Mouse (Mus musculus) liver, adult 2 months (tissue): ENCODE measurements at regions not wholly inside any gene's neighbourhood (a gene's known extent, or its start where the extent isn't known, plus 50 kb on each side); places are given as distances from the start of the nearest gene placed in this dataset.

Experiments used
- DNase-seq: peaks from one replicate; pipeline ENCODE4 v3.0.0-alpha.2; 2011; ENCODE audit warnings: low read depth, low spot score; ENCODE audit errors: extremely low read depth
- H3K27ac ChIP-seq: fragments of 200-500 bp; replicated peaks from 2 replicates; pipeline ENCODE4 v1.5.1; 2012; ENCODE audit warnings: low read depth, mild to moderate bottlenecking, control low read depth, inconsistent platforms, low read length; ENCODE audit not compliant: insufficient read depth
- H3K27me3 ChIP-seq: fragments of 200-500 bp; 2 replicates; pipeline ENCODE4 v1.6.1; 2012; ENCODE audit warnings: mild to moderate bottlenecking, moderate library complexity, low read length, inconsistent platforms; ENCODE audit not compliant: control insufficient read depth, insufficient read depth
- H3K36me3 ChIP-seq: fragments of 200-500 bp; 2 replicates; pipeline ENCODE4 v1.6.1; 2012; ENCODE audit warnings: low read length, inconsistent platforms; ENCODE audit not compliant: control insufficient read depth, insufficient read depth
- H3K4me1 ChIP-seq: fragments of 200-500 bp; 2 replicates; pipeline ENCODE4 v1.6.1; 2011; ENCODE audit warnings: low read length; ENCODE audit not compliant: control insufficient read depth, insufficient read depth
- H3K4me3 ChIP-seq: fragments of 200-500 bp; 2 replicates; pipeline ENCODE4 v1.5.1; 2011; ENCODE audit warnings: low read depth, mild to moderate bottlenecking, control low read depth, low read length, moderate library complexity; ENCODE audit not compliant: insufficient read depth
- H3K79me2 ChIP-seq: fragments of 200-500 bp; 2 replicates; pipeline ENCODE4 v1.6.1; 2012; ENCODE audit warnings: inconsistent platforms, mild to moderate bottlenecking, low read length, moderate library complexity; ENCODE audit not compliant: control insufficient read depth, insufficient read depth
- H3K9ac ChIP-seq: fragments of 200-500 bp; 2 replicates; pipeline ENCODE4 v1.6.1; 2012; ENCODE audit warnings: low read depth, mild to moderate bottlenecking, control low read depth, inconsistent platforms, low read length
- CTCF ChIP-seq: fragments of 200-500 bp; IDR thresholded peaks from 2 replicates; pipeline ENCODE4 v1.5.1; 2011; ENCODE audit warnings: low read depth, low read length, control low read depth
- POLR2A ChIP-seq: fragments of 200-500 bp; IDR thresholded peaks from 2 replicates; pipeline ENCODE4 v1.6.1; 2011; ENCODE audit warnings: low read length, control low read depth; ENCODE audit not compliant: insufficient read depth; ENCODE audit errors: extremely low read depth
- WGBS: fragments of 180-500 bp; shearing (Covaris S2); methylation state at CpG from one replicate; pipeline ENCODE4 v1.1.7; 2018; 5-methylcytosine and 5-hydroxymethylcytosine counted together

DNA sequence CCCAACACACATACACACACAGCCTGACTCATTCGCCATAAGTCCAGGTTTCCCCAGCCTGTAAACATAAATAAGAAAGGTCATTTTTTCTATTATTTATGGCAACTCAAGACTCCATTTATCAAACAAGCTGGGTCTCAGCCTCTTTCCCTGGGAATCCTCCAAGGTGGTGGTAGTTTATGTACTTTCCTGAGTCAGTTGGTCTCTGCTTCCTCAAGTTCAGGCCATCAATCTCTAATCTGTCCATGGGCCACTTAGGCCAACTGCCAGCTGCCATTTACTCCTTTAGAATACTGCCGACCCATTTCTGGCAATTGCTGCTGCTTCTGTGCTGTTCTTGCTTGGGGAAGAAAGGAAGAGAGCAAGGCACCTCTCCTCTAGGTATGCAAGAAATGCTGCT lies 241.3 kb downstream of the Mreg start:
- Histone ChIP-seq H3K4me1 (no peaks in the 10 kb centered on the region), H3K79me2 (no peaks in the 10 kb centered on the region), H3K36me3 (no peaks in the 10 kb centered on the region), H3K9ac (no peak overlapping the region), H3K27ac (no peak overlapping the region), H3K4me3 (no peak overlapping the region), H3K27me3 (no peaks in the 10 kb centered on the region)
- no peak for DNase-seq
- WGBS: 88% methylated on average over 2 of the region's 2 CpGs
- TF ChIP-seq CTCF (no peak), POLR2A (no peak)

DNA sequence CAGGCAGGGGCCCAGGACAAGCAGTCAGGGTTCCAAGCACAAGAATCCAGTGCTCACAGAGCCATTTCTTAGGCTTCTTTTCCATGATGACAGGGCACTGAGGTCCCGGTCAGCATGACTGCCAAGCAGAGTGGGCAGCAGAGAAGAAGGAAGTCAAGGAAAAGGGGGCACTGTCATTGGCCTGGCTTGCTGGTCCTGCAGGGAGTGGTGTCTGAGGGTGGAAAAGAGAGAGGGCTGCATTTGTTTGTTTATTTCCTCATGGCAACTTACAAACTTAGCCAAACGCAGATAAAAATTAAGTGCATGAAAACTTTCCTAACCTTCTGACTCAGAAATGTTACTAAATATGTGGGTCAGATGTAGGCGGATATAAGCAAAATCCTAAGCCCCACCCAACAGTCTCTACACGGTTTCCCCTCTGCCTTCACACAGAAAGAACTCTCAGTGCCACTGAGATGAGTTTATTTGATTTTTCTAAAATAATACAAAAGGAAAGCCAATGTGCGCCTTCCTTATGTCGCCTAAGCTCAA lies 244.5 kb downstream of the Mreg start:
- Histone ChIP-seq H3K27ac (no peak overlapping the region), H3K9ac (no peak overlapping the region), H3K36me3 (no peaks in the 10 kb centered on the region), H3K4me3 (no peak overlapping the region), H3K27me3 (no peaks in the 10 kb centered on the region), H3K79me2 (no peaks in the 10 kb centered on the region), H3K4me1 (peaks cover 6% of the 10 kb centered on the region)
- TF ChIP-seq CTCF (no peak), POLR2A (no peak)
- WGBS: 83% methylated on average over 6 of the region's 6 CpGs
- DNase-seq: no peak

- TF ChIP-seq CTCF (no peak), POLR2A (no peak)
- Histone ChIP-seq H3K27me3 (no peaks in the 10 kb centered on the region), H3K9ac (no peak overlapping the region), H3K4me3 (no peak overlapping the region), H3K79me2 (no peaks in the 10 kb centered on the region), H3K36me3 (no peaks in the 10 kb centered on the region), H3K4me1 (peaks cover 6% of the 10 kb centered on the region), H3K27ac (peak overlapping the region; percentile 26; the same call in 1 of the 2 replicates)
- DNase-seq: peak; percentile 77
- 58% methylated on average over 4 of the region's 4 CpGs for WGBS
These were observed 247.5 kb downstream of the Mreg start for GRCm38 (mm10) chr1:71964450-71965126.

- no peak for DNase-seq
- no peak overlapping the region for H3K9ac ChIP-seq
- H3K36me3 ChIP-seq: no peaks in the 10 kb centered on the region
- H3K4me1 ChIP-seq: no peaks in the 10 kb centered on the region
- no peaks in the 10 kb centered on the region for H3K79me2 ChIP-seq
- no peak for TF ChIP-seq CTCF
- no peak for TF ChIP-seq POLR2A
- WGBS: 86% methylated on average over 3 of the region's 3 CpGs
- H3K27ac ChIP-seq: no peak overlapping the region
- no peaks in the 10 kb centered on the region for H3K27me3 ChIP-seq
- no peak overlapping the region for H3K4me3 ChIP-seq
These were observed 255.2 kb downstream of the Mreg start for GRCm38 (mm10) chr1:71956940-71957339.

GRCm38 (mm10) chr1:71955331-71955730 lies 256.8 kb downstream of the Mreg start:
- Histone ChIP-seq H3K9ac (no peak overlapping the region), H3K36me3 (no peaks in the 10 kb centered on the region), H3K79me2 (no peaks in the 10 kb centered on the region), H3K27ac (no peak overlapping the region), H3K27me3 (no peaks in the 10 kb centered on the region), H3K4me3 (no peak overlapping the region), H3K4me1 (no peaks in the 10 kb centered on the region)
- DNase-seq: no peak
- no peak for TF ChIP-seq CTCF
- no peak for TF ChIP-seq POLR2A

DNA sequence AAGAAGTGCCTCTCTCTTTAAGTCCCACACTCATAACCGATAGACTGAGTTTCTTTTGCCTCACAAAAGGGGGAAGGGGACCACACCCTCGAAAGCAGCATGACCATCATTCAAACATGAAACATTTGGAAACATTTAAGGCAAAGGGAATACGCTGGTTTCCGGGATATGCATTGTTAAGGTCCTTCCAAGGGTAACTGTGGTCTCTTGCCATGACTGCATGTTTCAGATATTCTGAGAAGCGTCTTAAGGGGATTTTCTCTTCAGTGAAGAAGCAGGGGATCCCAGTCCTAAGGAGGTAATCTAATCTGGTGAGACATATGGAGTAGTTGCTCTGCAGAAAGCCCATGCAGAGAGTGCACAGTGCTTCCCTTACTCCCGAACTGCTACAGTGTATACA lies 258.8 kb downstream of the Mreg start:
- Histone ChIP-seq H3K4me1 (no peaks in the 10 kb centered on the region), H3K36me3 (no peaks in the 10 kb centered on the region), H3K27ac (no peak overlapping the region), H3K27me3 (no peaks in the 10 kb centered on the region), H3K4me3 (no peak overlapping the region), H3K9ac (no peak overlapping the region), H3K79me2 (no peaks in the 10 kb centered on the region)
- no peak for DNase-seq
- TF ChIP-seq POLR2A: no peak
- no peak for TF ChIP-seq CTCF
- 85% methylated on average over 6 of the region's 6 CpGs for WGBS
